Mouse (Mus musculus) CH12.LX (cell line): ENCODE results near the gene Chd9. TPM values are rescaled to one million over a fixed set of nuclear protein-coding genes. Genes with fewer than 3 reads are reported as not detected.

Experiments used
- DNase-seq: peaks from one replicate; pipeline ENCODE4 v3.0.0-alpha.2; 2013; ENCODE audit errors: extremely low read depth
- H3K27ac ChIP-seq: 2 replicates; pipeline ENCODE4 v1.5.1; 2012; ENCODE audit warnings: low read depth, mild to moderate bottlenecking, control low read depth, moderate library complexity; ENCODE audit not compliant: insufficient read depth
- H3K27me3 ChIP-seq: replicated peaks from 2 replicates; pipeline ENCODE3; 2012; ENCODE audit warnings: inconsistent platforms
- H3K36me3 ChIP-seq, 2 experiments: replicated peaks in 1 of 2; 2 replicates each; pipeline versions ENCODE3 to v1.6.1; 2012; ENCODE audit warnings: inconsistent platforms in 1 of 2, low read length in 1 of 2, mild to moderate bottlenecking in 1 of 2, mixed read lengths in 1 of 2, moderate library complexity in 1 of 2; ENCODE audit not compliant: control insufficient read depth in 1 of 2, insufficient read depth in 1 of 2
- H3K4me1 ChIP-seq, 2 experiments: 2 replicates each; pipeline ENCODE4 v1.6.1; 2012; ENCODE audit warnings: inconsistent platforms in 1 of 2, moderate library complexity in 1 of 2; ENCODE audit not compliant: insufficient read depth in 2 of 2, control insufficient read depth in 1 of 2
- H3K4me2 ChIP-seq: 2 replicates; pipeline ENCODE4 v1.6.1; 2012; ENCODE audit warnings: low read depth, mild to moderate bottlenecking, control low read depth; ENCODE audit not compliant: poor library complexity, insufficient read depth, severe bottlenecking
- H3K4me3 ChIP-seq, 3 experiments: fragments of 150-350 bp in 1 of 3; sonication (generic) in 1 of 3; replicated peaks in 1 of 3; 2 replicates each; pipeline versions ENCODE3 to v1.5.1; 2011 to 2012; ENCODE audit warnings: low read depth in 2 of 3, low read length in 2 of 3, mild to moderate bottlenecking in 2 of 3, moderate library complexity in 2 of 3, control low read depth in 1 of 3, improper control_type of control experiment in 1 of 3, inconsistent platforms in 1 of 3, mixed read lengths in 1 of 3; ENCODE audit not compliant: poor library complexity in 1 of 3
- H3K79me2 ChIP-seq: replicated peaks from 2 replicates; pipeline ENCODE4 v1.6.1; 2012; ENCODE audit warnings: mild to moderate bottlenecking, moderate library complexity; ENCODE audit not compliant: control insufficient read depth, poor library complexity, insufficient read depth, severe bottlenecking; ENCODE audit errors: extremely low read depth
- H3K9ac ChIP-seq: 2 replicates; pipeline ENCODE4 v1.6.1; 2012; ENCODE audit warnings: low read depth, mild to moderate bottlenecking, control low read depth, moderate library complexity; ENCODE audit not compliant: insufficient read depth
- H3K9me3 ChIP-seq: replicated peaks from 2 replicates; pipeline ENCODE3; 2012; ENCODE audit warnings: low read length, inconsistent platforms, mixed read lengths
- CHD1 ChIP-seq: IDR thresholded peaks from 2 replicates; pipeline ENCODE4 v1.6.1; 2012; ENCODE audit warnings: low read depth, low read length, improper control_type of control experiment, inconsistent platforms
- CHD2 ChIP-seq: IDR thresholded peaks from 2 replicates; pipeline ENCODE4 v1.6.1; 2011; ENCODE audit warnings: low read length, improper control_type of control experiment
- CTCF ChIP-seq, 2 experiments: IDR thresholded peaks in 1 of 2; conservative IDR thresholded peaks in 1 of 2; 2 replicates each; pipeline ENCODE4 v1.5.1; 2011 to 2012; ENCODE audit warnings: low read depth in 2 of 2, low read length in 2 of 2, improper control_type of control experiment in 1 of 2, inconsistent platforms in 1 of 2, mild to moderate bottlenecking in 1 of 2, moderate library complexity in 1 of 2
- ELF1 ChIP-seq: IDR thresholded peaks from 2 replicates; pipeline ENCODE4 v1.6.1; 2014; ENCODE audit warnings: low read depth, mild to moderate bottlenecking, inconsistent platforms, low read length, improper control_type of control experiment
- ETS1 ChIP-seq: conservative IDR thresholded peaks from 2 replicates; pipeline ENCODE4 v1.6.1; 2012; ENCODE audit warnings: low read depth, mild to moderate bottlenecking, inconsistent platforms, low read length, improper control_type of control experiment, moderate library complexity
- GABPA ChIP-seq: IDR thresholded peaks from 2 replicates; pipeline ENCODE4 v1.6.1; 2012; ENCODE audit warnings: low read depth, low read length, improper control_type of control experiment, inconsistent platforms; ENCODE audit not compliant: insufficient replicate concordance
- HCFC1 ChIP-seq: IDR thresholded peaks from 2 replicates; pipeline ENCODE4 v1.6.1; 2012; ENCODE audit warnings: low read depth, mild to moderate bottlenecking, inconsistent platforms, low read length, improper control_type of control experiment
- IRF4 ChIP-seq: IDR thresholded peaks from 2 replicates; pipeline ENCODE4 v1.6.1; 2014; ENCODE audit warnings: low read depth, mild to moderate bottlenecking, inconsistent platforms, low read length, improper control_type of control experiment
- MAFK ChIP-seq: IDR thresholded peaks from 2 replicates; pipeline ENCODE4 v1.6.1; 2011; ENCODE audit warnings: low read length, improper control_type of control experiment; ENCODE audit not compliant: insufficient replicate concordance
- MAZ ChIP-seq: IDR thresholded peaks from 2 replicates; pipeline ENCODE4 v1.6.1; 2012; ENCODE audit warnings: low read depth, mild to moderate bottlenecking, inconsistent platforms, low read length, improper control_type of control experiment, moderate library complexity
- MXI1 ChIP-seq: IDR thresholded peaks from 2 replicates; pipeline ENCODE4 v1.6.1; 2011; ENCODE audit warnings: mild to moderate bottlenecking, low read depth, low read length, improper control_type of control experiment
- NELFE ChIP-seq: IDR thresholded peaks from 2 replicates; pipeline ENCODE4 v1.6.1; 2011; ENCODE audit warnings: low read depth, low read length, improper control_type of control experiment
- NRF1 ChIP-seq: IDR thresholded peaks from 2 replicates; pipeline ENCODE4 v1.6.1; 2014; ENCODE audit warnings: low read depth, mild to moderate bottlenecking, inconsistent platforms, low read length, improper control_type of control experiment, moderate library complexity
- POLR2AphosphoS2 ChIP-seq: IDR thresholded peaks from 2 replicates; pipeline ENCODE4 v1.6.1; 2011; ENCODE audit warnings: low read depth, low read length, improper control_type of control experiment
- RAD21 ChIP-seq: IDR thresholded peaks from 2 replicates; pipeline ENCODE4 v1.6.1; 2011; ENCODE audit warnings: low read depth, mild to moderate bottlenecking, low read length, improper control_type of control experiment, moderate library complexity
- SMC3 ChIP-seq: IDR thresholded peaks from 2 replicates; pipeline ENCODE4 v1.6.1; 2011; ENCODE audit warnings: low read depth, low read length, improper control_type of control experiment
- TCF12 ChIP-seq: IDR thresholded peaks from 2 replicates; pipeline ENCODE4 v1.6.1; 2014; ENCODE audit warnings: low read depth, mild to moderate bottlenecking, inconsistent platforms, low read length, improper control_type of control experiment
- UBTF ChIP-seq: IDR thresholded peaks from 2 replicates; pipeline ENCODE4 v1.6.1; 2012; ENCODE audit warnings: low read depth, mild to moderate bottlenecking, inconsistent platforms, low read length, improper control_type of control experiment, moderate library complexity
- USF2 ChIP-seq: conservative IDR thresholded peaks from 2 replicates; pipeline ENCODE4 v1.6.1; 2011; ENCODE audit warnings: low read depth, low read length, improper control_type of control experiment
- ZKSCAN1 ChIP-seq: IDR thresholded peaks from 2 replicates; pipeline ENCODE4 v1.6.1; 2012; ENCODE audit warnings: low read depth, inconsistent platforms, low read length, improper control_type of control experiment, borderline replicate concordance
- ZMIZ1 ChIP-seq: IDR thresholded peaks from 2 replicates; pipeline ENCODE4 v1.6.1; 2012; ENCODE audit warnings: low read depth, mild to moderate bottlenecking, inconsistent platforms, low read length, improper control_type of control experiment
- ZNF384 ChIP-seq: IDR thresholded peaks from 2 replicates; pipeline ENCODE4 v1.6.1; 2012; ENCODE audit warnings: low read depth, low read length, improper control_type of control experiment, inconsistent platforms
- dilution Hi-C: fragments of 300-500 bp; cut with MboI; formaldehyde crosslinking; loops from 2 replicates; pipeline ENCODE4 v1.14.3; 2020; ENCODE audit warnings: low sequenced_read_pairs; ENCODE audit not compliant: extremely low pct_unique_long_range_greater_than_20kb, extremely low pct_ligation_motif_present
- in situ Hi-C: fragments of 300-500 bp; cut with MboI; formaldehyde crosslinking; loops from 3 replicates; pipeline ENCODE4 v1.14.3; 2019; ENCODE audit warnings: low sequenced_read_pairs, low pct_ligation_motif_present, low pct_unique_long_range_greater_than_20kb, mixed read lengths
- polyA plus RNA-seq: library from polyadenylated mRNA; unstranded; fragments of >175 nt; gene quantifications from 2 replicates; pipeline ENCODE4 v1.2.1, GENCODE M21; 2012; ENCODE audit warnings: low read depth; ENCODE audit not compliant: insufficient read length
- total RNA-seq, 2 experiments: library from RNA; depleted of rRNA; stranded (reverse); fragments of 300-350 nt in 1 of 2; fragments of >200 nt in 1 of 2; gene quantifications; 2 replicates each; pipeline ENCODE4 v1.2.3; 2012 to 2014

Chd9 gene
- total and polyA plus RNA-seq, 3 experiments: 12.7 to 188 (median 15.1) TPM

DNA sequence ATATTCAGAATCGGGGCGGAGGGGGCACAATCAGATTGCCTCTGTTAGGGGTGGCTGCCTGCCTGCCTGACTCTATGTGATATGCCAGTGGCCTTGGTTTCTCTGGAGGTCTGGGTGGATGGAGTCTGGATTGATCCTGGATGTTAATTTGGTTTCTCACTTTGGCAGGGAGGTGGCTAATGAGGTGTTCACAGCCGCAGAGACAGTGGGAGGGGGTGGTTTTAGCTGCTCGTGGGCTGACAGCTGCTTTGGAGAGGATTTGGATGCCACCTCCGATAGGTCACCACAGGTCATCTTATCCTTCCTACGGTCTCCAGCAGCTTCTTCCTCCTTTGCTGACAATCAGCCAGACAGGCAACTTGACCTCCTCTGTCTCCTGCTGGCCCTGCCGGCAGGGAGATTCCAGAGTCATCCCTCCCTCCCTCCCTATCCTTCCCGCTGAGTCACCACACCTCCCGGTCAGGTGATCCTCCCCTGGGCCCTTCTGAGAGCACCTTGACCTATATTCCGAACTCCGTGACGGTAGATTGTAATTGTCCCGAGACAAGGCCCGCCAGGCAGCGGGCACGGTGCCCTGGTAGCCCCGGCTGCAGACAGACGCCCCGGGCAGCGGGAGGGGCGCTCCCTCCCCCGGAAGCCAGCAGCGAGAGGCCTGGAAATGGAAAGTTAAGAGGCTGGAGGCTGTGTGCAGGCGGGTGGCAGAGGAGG lies 48.7 kb downstream of the Chd9 start (continued):
- TF ChIP-seq MAZ: no peak
- no peak for TF ChIP-seq MAFK
- TF ChIP-seq CTCF (conservative IDR thresholded peaks at IDR 0.05 in 1 of 2, IDR thresholded peaks at IDR 0.05 in 1 of 2; ENCODE audit: low read depth in 2 of 2, low read length in 2 of 2): no peak
- TF ChIP-seq NELFE: 0 out of 2 replicates have a peak, but pooled peaks have one; percentile 24
- no peak for TF ChIP-seq IRF4
- TF ChIP-seq ZNF384: no peak
- no peak for TF ChIP-seq SMC3
- peak; percentile 49; the same call in 1 of the 2 replicates for TF ChIP-seq ELF1
- TF ChIP-seq NRF1: no peak
- TF ChIP-seq CHD2: no peak
- no peak for TF ChIP-seq POLR2AphosphoS2
- no peak for TF ChIP-seq CHD1
- TF ChIP-seq UBTF: no peak
- TF ChIP-seq HCFC1: 0 out of 2 replicates have a peak, but pooled peaks have one; percentile 9
- TF ChIP-seq MXI1: no peak
- no peak; the same call in 1 of the 2 replicates for TF ChIP-seq USF2
- no peak for TF ChIP-seq ZMIZ1
- TF ChIP-seq RAD21: no peak
- TF ChIP-seq TCF12: 0 out of 2 replicates have a peak, but pooled peaks have one; percentile 25
- TF ChIP-seq ZKSCAN1: no peak

DNA sequence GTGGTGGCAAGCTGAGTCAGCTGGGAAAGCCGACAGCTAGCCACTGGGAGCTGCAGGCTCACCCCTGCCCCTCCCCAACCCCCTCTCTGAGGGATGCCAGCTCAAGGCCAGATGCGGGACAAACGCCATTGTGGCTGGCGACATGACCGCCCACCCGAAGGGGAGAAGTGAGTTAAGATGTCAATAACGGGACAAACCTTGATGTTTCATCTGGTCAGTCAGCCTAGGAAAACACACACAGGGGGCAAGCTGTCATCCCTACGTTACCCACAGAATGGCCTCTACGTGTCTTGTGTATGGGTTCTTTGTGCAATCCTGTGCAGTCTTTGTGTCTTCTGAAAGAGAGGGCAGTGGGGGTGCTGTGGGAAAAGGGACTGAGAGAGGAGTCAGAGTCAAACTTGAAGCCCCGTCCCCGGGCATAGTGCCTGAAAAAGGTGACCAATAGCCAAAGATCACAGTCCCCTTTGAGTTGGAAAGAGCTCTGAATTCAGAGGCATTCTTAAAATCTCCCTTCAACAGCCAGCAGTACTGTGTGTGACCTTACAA lies 49.4 kb downstream of the Chd9 start:
- H3K79me2 ChIP-seq: no peaks in the 10 kb centered on the region
- no peak for DNase-seq
- peak overlapping the region; percentile 80 for H3K4me2 ChIP-seq
- H3K27me3 ChIP-seq: no peaks in the 10 kb centered on the region
- peaks cover 14 to 44% of the 10 kb centered on the region in 2 experiments for H3K4me1 ChIP-seq
- dilution Hi-C loops: no loop called here
- no peak overlapping the region for H3K27ac ChIP-seq
- 0 out of 2 replicates have a peak, but pooled peaks have one; percentile 1 for TF ChIP-seq HCFC1
- no peak for TF ChIP-seq GABPA
- TF ChIP-seq TCF12: no peak
- TF ChIP-seq NRF1: no peak
- TF ChIP-seq IRF4: no peak
- no peak for TF ChIP-seq ETS1
- TF ChIP-seq, all 38 proteins: peak for 1
- H3K9me3 ChIP-seq: no peaks in the 10 kb centered on the region
- H3K36me3 ChIP-seq: peaks cover 0 to 11% of the 10 kb centered on the region in 2 experiments
- in situ Hi-C loops: no loop called here
- peak overlapping the region; percentile 75 for H3K9ac ChIP-seq
- H3K4me3 ChIP-seq: peak overlapping the region; percentile 44 to 66 (median 54)
